Mouse (Mus musculus): ENCODE data around the gene Cbll1.

Cbll1 gene

GRCm38 (mm10) chr12:31499314-31500131 is at the start of gene Cbll1:
Gene Cbll1, minus strand, starts transcription at chr12:31499616.
- peak; percentile 85 for DNase-seq (ENCODE audit: low read depth, low spot score)

GRCm38 (mm10) chr12:31546061-31546460 is 46.6 kb upstream of the Cbll1 start:
- DNase-seq (ENCODE audit: low read depth, low spot score): no peak

DNA sequence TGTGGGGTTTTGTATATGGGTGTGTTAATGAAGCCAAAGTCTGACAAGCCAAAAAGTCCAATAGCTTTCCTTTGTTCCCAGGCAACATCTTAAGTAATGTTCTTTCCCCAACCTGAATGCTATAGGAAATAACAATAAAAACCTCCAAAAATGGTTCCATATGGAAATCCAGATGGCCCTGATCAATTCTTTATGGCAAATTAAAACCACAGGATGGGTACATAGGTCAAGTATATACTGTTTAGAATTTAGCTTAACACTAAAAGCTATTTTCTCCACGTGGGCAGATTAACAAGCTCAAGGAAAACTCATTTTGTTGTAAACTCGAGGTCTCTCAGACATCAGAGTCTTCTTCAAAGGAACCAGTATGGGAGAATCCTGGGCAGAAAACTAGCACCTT is 45.8 kb upstream of the Cbll1 start:
- no peak for DNase-seq (ENCODE audit: low read depth, low spot score)

DNA sequence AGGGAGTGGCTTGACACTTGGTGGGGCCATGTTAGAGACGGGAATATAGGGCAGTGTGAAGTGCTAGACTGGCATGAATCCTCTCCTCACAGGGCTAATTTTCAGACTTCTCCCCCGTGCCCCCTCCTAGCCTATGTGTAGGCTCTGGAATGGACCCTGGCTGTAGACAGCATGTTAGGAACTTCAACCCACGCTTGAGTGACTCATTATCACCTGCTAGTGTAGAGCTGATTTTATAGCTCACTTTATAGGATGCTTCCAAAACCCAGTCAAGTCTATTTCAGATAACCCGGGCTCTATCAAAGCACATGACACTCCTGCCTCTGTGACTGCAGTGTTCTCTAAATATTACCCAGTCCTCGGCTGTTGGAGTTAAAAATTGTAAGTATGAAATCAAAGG is 42.1 kb upstream of the Cbll1 start:
- no peak for DNase-seq (ENCODE audit: low read depth, low spot score)

- no peak for DNase-seq (ENCODE audit: low read depth, low spot score)
Measured at GRCm38 (mm10) chr12:31539783-31540182, 40.4 kb upstream of the Cbll1 start.

DNA sequence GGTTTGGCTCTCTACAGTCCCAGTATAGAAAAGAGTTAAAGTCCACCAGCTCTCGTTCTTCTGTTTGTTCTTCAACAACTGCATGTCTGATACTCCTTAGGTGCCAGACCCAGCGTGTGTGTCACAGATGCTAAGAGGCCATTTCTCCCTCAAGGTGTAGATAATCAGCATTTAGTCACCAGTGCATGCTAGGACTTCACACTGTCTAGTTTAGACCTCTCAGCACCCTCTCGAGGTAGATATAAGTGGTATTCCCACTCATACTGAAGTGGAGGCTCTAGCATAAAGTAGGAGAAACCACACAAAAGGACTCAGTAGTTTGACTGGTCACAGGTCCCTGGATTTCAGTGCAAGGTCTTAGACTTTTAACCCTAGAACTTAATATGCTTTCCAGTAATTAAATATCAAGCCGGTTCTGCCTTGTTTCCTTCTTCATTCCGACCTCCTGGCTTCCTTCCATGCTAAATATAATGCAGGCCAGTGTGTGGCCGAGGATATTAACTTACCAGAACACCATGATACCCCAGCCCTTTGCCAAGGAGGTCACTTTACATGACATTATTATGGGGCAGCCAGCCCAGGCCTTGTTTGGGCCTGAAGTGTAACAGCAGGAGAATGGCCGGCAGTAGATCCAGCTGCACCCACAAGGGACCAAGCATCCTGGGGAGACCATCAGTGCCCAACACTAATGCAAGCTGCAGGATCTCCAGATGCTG is 38.3 kb upstream of the Cbll1 start:
- peak; percentile 36 for DNase-seq (ENCODE audit: low read depth, low spot score)

DNA sequence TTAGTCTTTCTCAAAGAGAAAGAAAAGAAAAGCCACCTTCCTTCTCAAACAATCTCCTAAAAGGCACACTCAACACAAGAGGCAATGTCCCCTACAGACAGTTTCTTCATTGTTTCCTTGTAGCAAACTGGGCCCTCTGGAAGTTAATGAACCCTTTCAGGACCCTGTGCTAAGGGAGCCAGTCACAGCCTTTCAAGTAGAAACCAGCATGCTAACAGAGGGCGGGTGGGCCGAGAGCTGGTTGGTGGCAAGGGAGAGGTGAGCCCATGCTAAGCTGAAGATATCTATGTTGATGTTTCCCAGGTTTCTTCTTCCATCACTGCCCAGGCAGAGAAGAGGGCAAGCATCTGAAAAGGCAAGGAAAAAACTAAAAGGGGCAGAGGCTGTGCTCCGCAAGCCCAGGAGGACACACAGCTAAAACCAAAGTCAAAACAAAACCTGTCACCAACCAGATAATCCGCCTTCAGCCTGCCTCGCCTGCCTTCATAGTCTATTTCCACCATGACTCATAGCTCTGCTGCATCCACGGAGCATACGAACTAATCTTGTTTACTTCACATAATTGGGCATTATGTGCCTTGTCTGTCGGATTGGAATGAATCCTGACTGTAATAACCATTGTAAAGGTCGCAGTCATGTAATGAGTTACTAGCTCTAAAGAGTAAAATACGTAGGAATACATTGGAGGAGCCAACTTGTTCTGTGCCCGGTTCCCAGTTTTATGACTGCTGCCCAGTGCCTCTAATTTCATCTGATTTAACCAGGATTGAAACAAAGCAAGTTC is 34.8 kb upstream of the Cbll1 start:
- DNase-seq (ENCODE audit: low read depth, low spot score): no peak

GRCm38 (mm10) chr12:31533218-31533908 is 33.9 kb upstream of the Cbll1 start:
- no peak for DNase-seq (ENCODE audit: low read depth, low spot score)

- DNase-seq (ENCODE audit: low read depth, low spot score): no peak
Measured at GRCm38 (mm10) chr12:31532054-31532453, 32.6 kb upstream of the Cbll1 start.

DNA sequence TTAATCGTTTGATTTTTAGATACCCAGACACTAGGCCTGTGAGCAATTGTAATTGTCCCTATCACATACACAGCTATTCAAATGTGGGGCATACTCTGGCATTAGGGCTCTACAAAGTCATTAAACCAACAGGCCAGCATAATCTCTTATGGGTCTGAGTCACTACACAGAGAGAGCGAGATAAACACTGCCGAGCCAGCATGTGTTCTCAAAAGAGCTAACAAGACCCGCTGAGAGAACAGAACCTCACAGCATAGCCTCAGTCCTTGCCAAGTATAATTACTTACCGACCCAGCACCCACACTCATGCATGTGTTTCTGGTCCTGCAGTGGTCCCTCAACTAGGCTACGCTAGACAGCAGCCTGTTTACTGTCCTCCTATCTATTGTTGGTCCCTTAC is 28.0 kb upstream of the Cbll1 start:
- DNase-seq (ENCODE audit: low read depth, low spot score): no peak

GRCm38 (mm10) chr12:31521371-31521770 is 22.0 kb upstream of the Cbll1 start:
- DNase-seq (ENCODE audit: low read depth, low spot score): no peak

DNA sequence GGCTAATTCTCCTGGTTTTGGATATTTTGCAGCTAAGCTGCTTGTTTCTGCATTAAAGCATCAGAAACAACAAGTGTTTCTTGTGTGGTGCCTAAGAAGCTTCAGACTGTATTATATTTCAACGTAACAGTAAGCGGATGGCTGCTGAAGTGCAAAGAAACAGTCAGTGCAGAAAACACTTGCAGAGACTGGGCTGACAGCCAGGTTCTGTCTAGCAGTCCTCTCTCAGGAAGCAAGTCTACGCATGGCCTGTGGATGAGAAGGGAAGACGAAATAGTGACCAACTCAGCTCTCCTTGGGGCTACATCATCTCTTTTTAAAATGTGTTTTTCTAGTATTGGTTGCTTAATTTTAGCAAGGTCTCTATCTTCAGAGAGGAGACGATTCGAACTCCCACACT is 20.7 kb upstream of the Cbll1 start:
- no peak for DNase-seq (ENCODE audit: low read depth, low spot score)

DNA sequence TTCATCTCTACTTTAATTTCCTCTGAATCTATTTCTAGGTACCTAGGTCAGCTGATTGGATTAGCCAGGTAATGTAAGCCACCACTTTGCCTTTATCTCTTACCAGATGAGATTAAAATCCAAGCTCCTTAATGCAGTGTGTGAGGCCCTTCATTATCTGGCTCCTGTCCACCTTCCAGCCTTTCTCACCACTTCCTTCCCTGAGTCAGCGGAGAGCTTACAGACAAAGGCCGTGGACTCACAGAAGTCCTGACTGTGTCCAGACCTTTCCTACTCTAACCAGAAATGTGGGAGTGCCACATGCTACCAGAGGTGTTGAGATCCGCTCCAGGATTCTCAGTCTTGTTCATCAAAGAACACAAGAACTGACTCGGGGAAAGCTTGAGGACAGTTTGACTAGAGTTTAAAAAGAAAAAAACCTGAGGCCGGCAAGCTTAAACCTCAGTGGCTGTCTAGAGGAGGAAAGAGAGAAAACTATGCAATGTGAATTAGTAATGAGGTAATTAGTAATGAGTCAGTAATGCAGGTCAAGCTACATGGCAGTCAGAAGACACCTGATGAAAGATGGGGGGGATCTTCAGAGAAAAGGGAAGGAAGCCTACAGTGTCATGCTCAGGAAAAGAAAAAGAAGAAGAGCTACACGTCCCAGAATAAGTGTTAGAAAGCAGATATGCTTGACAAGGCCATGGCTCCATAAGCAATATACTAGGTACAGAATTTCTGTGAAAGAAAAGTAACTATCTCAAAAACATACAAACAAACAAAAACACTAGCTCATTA is 14.5 kb upstream of the Cbll1 start:
- no peak for DNase-seq (ENCODE audit: low read depth, low spot score)

- no peak for DNase-seq (ENCODE audit: low read depth, low spot score)
Measured at GRCm38 (mm10) chr12:31512634-31513411, 13.4 kb upstream of the Cbll1 start.

DNA sequence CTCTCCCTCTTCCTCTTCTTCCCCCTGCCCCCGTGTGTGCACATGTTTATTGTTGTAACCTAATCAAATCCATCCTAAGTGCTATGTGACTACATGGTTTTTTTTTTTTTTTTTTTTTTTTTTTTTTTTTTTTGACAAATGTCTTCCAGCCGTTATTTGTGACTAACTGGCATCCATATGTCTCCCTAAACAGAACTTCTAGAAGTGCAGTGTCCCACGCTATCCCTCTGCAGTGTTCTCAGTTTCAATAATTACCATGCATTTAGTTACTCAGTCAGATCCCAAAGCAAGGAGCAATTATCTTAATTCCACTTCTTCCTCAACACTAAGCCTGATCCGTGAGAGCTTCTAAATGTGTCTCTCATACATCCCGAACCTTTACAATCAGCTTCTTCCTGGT is 11.8 kb upstream of the Cbll1 start:
- no peak for DNase-seq (ENCODE audit: low read depth, low spot score)

GRCm38 (mm10) chr12:31508496-31508895 is 9.1 kb upstream of the Cbll1 start:
- no peak for DNase-seq (ENCODE audit: low read depth, low spot score)

DNA sequence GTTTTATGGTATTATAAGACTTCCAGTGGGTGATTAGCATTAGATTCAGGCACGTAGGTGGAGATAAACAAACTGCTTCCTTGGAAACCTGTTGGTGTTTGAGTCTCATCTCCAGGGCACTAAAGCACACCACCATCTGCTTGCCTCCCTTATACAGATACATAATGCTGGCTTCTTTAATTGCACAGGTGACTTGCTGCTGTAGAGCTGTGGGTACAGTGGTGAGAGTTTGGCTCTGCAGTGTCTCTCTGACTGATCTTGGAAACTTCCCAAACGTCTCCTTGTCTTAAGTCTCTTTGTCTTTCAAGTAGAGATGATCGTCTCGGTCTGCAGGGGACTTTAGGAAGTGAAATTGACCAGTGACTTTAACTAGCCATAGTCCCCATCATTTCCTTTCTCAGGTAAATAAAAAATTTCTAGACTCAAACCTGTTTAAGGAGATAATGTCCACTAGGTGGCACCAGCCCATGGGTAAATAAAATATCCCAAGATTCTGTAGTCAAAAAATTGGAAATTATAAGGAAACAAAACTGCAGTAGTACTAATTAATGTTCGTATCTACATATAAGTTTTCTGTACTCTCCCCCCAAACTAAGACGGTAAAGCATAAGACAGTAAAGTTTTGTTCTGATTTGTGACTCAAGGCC is 8.4 kb upstream of the Cbll1 start:
- DNase-seq (ENCODE audit: low read depth, low spot score): no peak

DNA sequence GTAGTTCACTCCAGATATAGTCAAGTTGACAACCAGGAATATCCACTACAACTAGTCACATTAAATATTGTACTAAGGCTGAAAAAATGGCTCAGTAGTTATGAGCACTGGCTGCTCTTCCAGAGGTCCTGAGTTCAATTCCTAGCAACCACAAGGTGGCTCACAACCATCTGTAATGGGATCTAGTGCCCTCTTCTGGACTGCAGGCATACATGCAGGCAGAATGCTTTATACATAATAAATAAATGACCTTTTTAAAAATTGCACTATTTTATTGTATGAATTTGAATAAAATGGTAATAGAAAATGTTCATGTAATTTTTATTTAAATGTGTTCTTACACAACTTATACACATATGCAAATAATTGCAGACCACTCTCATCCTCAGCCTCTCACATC is 3.8 kb upstream of the Cbll1 start:
- no peak for DNase-seq (ENCODE audit: low read depth, low spot score)

GRCm38 (mm10) chr12:31501266-31501665 is 1.9 kb upstream of the Cbll1 start:
- DNase-seq (ENCODE audit: low read depth, low spot score): no peak

DNA sequence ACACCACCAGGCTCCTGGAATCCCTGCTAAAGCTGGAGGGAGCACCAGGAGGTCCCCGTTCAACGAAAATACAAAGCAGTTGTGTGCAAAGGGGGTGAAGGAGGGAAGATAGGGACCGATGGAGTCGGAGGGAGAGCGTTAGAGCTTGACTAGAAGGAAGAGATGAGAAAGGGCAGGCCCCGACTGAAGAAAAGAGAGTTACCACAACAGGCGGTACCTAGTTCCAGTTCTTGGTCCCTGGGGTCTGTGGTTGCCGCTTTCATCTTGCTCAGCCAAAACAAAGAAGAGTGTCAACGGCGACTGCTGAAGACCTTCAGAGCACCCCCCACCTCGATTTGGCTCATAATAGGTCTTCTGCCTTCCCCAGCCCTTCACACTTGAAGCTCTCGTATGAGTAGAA is 780 bp upstream of the Cbll1 start:
- DNase-seq (ENCODE audit: low read depth, low spot score): peak; percentile 8
